Mouse (Mus musculus): ENCODE data around the gene Pbrm1.

DNA sequence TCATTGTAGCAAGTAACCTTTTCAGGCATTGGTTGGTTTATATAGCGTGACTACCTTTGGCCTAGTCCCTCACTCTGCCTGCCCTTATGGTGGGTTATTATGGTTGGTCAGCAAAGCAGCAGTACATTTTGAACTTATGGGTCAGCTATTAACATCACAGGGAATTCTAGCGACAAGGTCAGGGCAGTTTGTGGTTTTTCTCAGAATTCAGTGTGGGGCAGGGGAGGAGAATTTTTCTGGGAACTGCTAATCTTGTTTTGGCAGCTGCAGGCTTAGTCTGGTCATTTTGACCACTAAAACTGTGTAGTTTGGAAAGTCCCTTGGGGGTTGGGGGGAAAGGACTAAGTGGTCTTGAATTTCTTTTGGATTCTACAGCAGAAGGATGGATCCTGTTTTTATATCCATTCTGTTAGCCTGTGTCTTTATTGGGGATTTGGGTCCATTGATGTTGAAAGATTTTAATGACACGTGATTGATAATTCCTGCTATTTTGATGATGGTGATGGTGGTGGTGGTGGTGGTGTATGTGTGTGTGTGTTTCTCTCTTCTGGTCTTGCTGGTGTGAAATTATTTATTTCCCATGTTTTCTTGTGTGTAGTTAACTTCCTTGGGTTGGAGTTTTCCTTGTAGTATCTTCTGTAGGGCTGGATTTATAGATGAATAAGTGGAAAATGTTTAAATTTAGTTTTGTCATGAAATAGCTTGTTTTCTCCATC, 60.5 kb downstream of the Pbrm1 start:
- TF ChIP-seq POLR2A (IDR thresholded peaks at IDR 0.05; ENCODE audit: low read depth, low read length) (no peak), CTCF (IDR thresholded peaks at IDR 0.05; ENCODE audit: extremely low read depth, insufficient read length, insufficient replicate concordance, low read depth, low read length) (no peak)

Measured in small intestine, adult 2 months (tissue).